Mouse (Mus musculus) small intestine, adult 2 months (tissue): ENCODE measurements around the gene Mettl9.

Experiments used
- CTCF ChIP-seq: fragments of 200-500 bp; IDR thresholded peaks from 2 replicates; pipeline ENCODE4 v1.5.1; 2012; ENCODE audit warnings: low read depth, mild to moderate bottlenecking, control low read depth, inconsistent platforms, low read length, moderate library complexity, mixed read lengths; ENCODE audit not compliant: insufficient replicate concordance, insufficient read length; ENCODE audit errors: extremely low read depth
- POLR2A ChIP-seq: fragments of 200-500 bp; IDR thresholded peaks from 2 replicates; pipeline ENCODE4 v1.6.1; 2012; ENCODE audit warnings: low read depth, mild to moderate bottlenecking, control low read depth, inconsistent platforms, low read length, moderate library complexity

GRCm38 (mm10) chr7:120991191-120991590 lies 43.1 kb upstream of the Mettl9 start:
- TF ChIP-seq POLR2A = no peak
- TF ChIP-seq CTCF = no peak
